Mouse (Mus musculus) heart, embryonic 11.5 days (tissue): ENCODE measurements at regions not wholly inside any gene's neighbourhood (a gene's known extent, or its start where the extent isn't known, plus 50 kb on each side); places are given as distances from the start of the nearest gene placed in this dataset.

Experiments used
- ATAC-seq: fragments of 200-750 bp; cut with Nextera tagmentation; replicated peaks from 2 replicates; pipeline ENCODE4 v1.8.0; 2017; ENCODE audit warnings: moderate library complexity; ENCODE audit not compliant: insufficient number of reproducible peaks, low FRiP score, low TSS enrichment
- H3K27ac ChIP-seq: fragments of 300-500 bp; sonication (generic); 2 replicates; pipeline ENCODE4 v1.5.1; 2014; ENCODE audit warnings: mild to moderate bottlenecking, low read depth, low read length
- H3K27me3 ChIP-seq: fragments of 300-500 bp; sonication (generic); 2 replicates; pipeline ENCODE4 v1.6.1; 2014; ENCODE audit warnings: mild to moderate bottlenecking, low read length, mixed read lengths; ENCODE audit not compliant: control insufficient read depth, insufficient read depth
- H3K36me3 ChIP-seq: fragments of 300-500 bp; sonication (generic); 2 replicates; pipeline ENCODE4 v1.6.1; 2014; ENCODE audit warnings: mild to moderate bottlenecking, low read length, moderate library complexity, mixed read lengths; ENCODE audit not compliant: control insufficient read depth, insufficient read depth
- H3K4me1 ChIP-seq: fragments of 300-500 bp; sonication (generic); 2 replicates; pipeline ENCODE4 v1.6.1; 2014; ENCODE audit warnings: low read length; ENCODE audit not compliant: control insufficient read depth, insufficient read depth
- H3K4me2 ChIP-seq: fragments of 300-500 bp; sonication (generic); 2 replicates; pipeline ENCODE4 v1.6.1; 2014; ENCODE audit warnings: mild to moderate bottlenecking, moderate library complexity
- H3K4me3 ChIP-seq: fragments of 300-500 bp; sonication (generic); 2 replicates; pipeline ENCODE4 v1.5.1; 2014; ENCODE audit warnings: low read depth, low read length
- H3K9ac ChIP-seq: fragments of 300-500 bp; sonication (generic); 2 replicates; pipeline ENCODE4 v1.6.1; 2014; ENCODE audit warnings: mild to moderate bottlenecking, low read depth, low read length, moderate library complexity
- H3K9me3 ChIP-seq: fragments of 300-500 bp; sonication (generic); replicated peaks from 2 replicates; pipeline ENCODE4 v1.6.1; 2016; ENCODE audit warnings: low read length; ENCODE audit not compliant: control insufficient read depth
- WGBS: fragments of 180-500 bp; shearing (Covaris S2); extraction: QIAGEN DNeasy Blood & Tissue Kit; methylation state at CpG from one replicate; pipeline ENCODE4 v1.1.7; 2014; ENCODE audit not compliant: insufficient replicate concordance; 5-methylcytosine and 5-hydroxymethylcytosine counted together

- H3K4me3 ChIP-seq, result no peak overlapping the region
- no peak overlapping the region for H3K27ac ChIP-seq
- no peak overlapping the region for H3K9ac ChIP-seq
- H3K36me3 ChIP-seq, result no peaks in the 10 kb centered on the region
- no peaks in the 10 kb centered on the region for H3K9me3 ChIP-seq
- no peaks in the 10 kb centered on the region for H3K27me3 ChIP-seq
- no peak overlapping the region for H3K4me2 ChIP-seq
- H3K4me1 ChIP-seq, result no peaks in the 10 kb centered on the region
- ATAC-seq, result no peak
- WGBS, result 80% methylated on average over 2 of the region's 2 CpGs
Measured at GRCm38 (mm10) chrX:167033091-167033490, 176.0 kb downstream of the Tmsb4x start.

GRCm38 (mm10) chrX:167032586-167032985, 176.5 kb downstream of the Tmsb4x start:
- H3K9me3 ChIP-seq, result no peaks in the 10 kb centered on the region
- no peak overlapping the region for H3K27ac ChIP-seq
- 42% methylated on average over 3 of the region's 3 CpGs for WGBS
- H3K4me1 ChIP-seq, result no peaks in the 10 kb centered on the region
- no peak overlapping the region for H3K4me3 ChIP-seq
- no peak overlapping the region for H3K9ac ChIP-seq
- no peak overlapping the region for H3K4me2 ChIP-seq
- ATAC-seq, result no peak
- no peaks in the 10 kb centered on the region for H3K36me3 ChIP-seq
- no peaks in the 10 kb centered on the region for H3K27me3 ChIP-seq

GRCm38 (mm10) chrX:167031543-167031942, 177.6 kb downstream of the Tmsb4x start:
- WGBS, result 75% methylated on average over 2 of the region's 2 CpGs
- Histone ChIP-seq H3K4me1 (no peaks in the 10 kb centered on the region), H3K4me3 (no peak overlapping the region), H3K27me3 (no peaks in the 10 kb centered on the region), H3K4me2 (no peak overlapping the region), H3K27ac (no peak overlapping the region), H3K9ac (no peak overlapping the region), H3K9me3 (no peaks in the 10 kb centered on the region), H3K36me3 (no peaks in the 10 kb centered on the region)
- no peak for ATAC-seq

GRCm38 (mm10) chrX:167015602-167016001, 193.5 kb downstream of the Tmsb4x start:
- H3K9me3 ChIP-seq, result no peaks in the 10 kb centered on the region
- no peak for ATAC-seq
- H3K36me3 ChIP-seq, result no peaks in the 10 kb centered on the region
- WGBS, result 55% methylated on average over 2 of the region's 2 CpGs
- H3K4me2 ChIP-seq, result no peak overlapping the region
- no peak overlapping the region for H3K27ac ChIP-seq
- H3K4me1 ChIP-seq, result no peaks in the 10 kb centered on the region
- no peak overlapping the region for H3K9ac ChIP-seq
- no peaks in the 10 kb centered on the region for H3K27me3 ChIP-seq
- no peak overlapping the region for H3K4me3 ChIP-seq

GRCm38 (mm10) chrX:167014322-167014721, 194.8 kb downstream of the Tmsb4x start:
- 56% methylated on average over 2 of the region's 2 CpGs for WGBS
- Histone ChIP-seq H3K4me3 (no peak overlapping the region), H3K27ac (no peak overlapping the region), H3K4me2 (no peak overlapping the region), H3K27me3 (no peaks in the 10 kb centered on the region), H3K36me3 (no peaks in the 10 kb centered on the region), H3K9me3 (no peaks in the 10 kb centered on the region), H3K4me1 (no peaks in the 10 kb centered on the region), H3K9ac (no peak overlapping the region)
- no peak for ATAC-seq

GRCm38 (mm10) chrX:167012891-167013290, 196.2 kb downstream of the Tmsb4x start:
- Histone ChIP-seq H3K4me3 (no peak overlapping the region), H3K36me3 (no peaks in the 10 kb centered on the region), H3K9me3 (no peaks in the 10 kb centered on the region), H3K4me2 (no peak overlapping the region), H3K27me3 (no peaks in the 10 kb centered on the region), H3K4me1 (no peaks in the 10 kb centered on the region), H3K9ac (no peak overlapping the region), H3K27ac (no peak overlapping the region)
- ATAC-seq, result no peak
- WGBS, result 68% methylated on average over 4 of the region's 4 CpGs

GRCm38 (mm10) chrX:167011977-167012542, 197.1 kb downstream of the Tmsb4x start:
- no peak overlapping the region for H3K4me2 ChIP-seq
- H3K9me3 ChIP-seq, result no peaks in the 10 kb centered on the region
- no peak overlapping the region for H3K4me3 ChIP-seq
- H3K36me3 ChIP-seq, result no peaks in the 10 kb centered on the region
- no peak overlapping the region for H3K27ac ChIP-seq
- H3K4me1 ChIP-seq, result no peaks in the 10 kb centered on the region
- WGBS, result 42% methylated on average over 1 of the region's 1 CpGs
- no peaks in the 10 kb centered on the region for H3K27me3 ChIP-seq
- H3K9ac ChIP-seq, result no peak overlapping the region
- no peak for ATAC-seq

GRCm38 (mm10) chrX:166995855-166996254, 213.3 kb downstream of the Tmsb4x start:
- H3K4me2 ChIP-seq, result no peak overlapping the region
- H3K4me1 ChIP-seq, result no peaks in the 10 kb centered on the region
- WGBS, result 68% methylated on average over 4 of the region's 4 CpGs
- ATAC-seq, result no peak
- H3K27me3 ChIP-seq, result no peaks in the 10 kb centered on the region; the same call in 1 of the 2 replicates
- no peak overlapping the region for H3K27ac ChIP-seq
- H3K9ac ChIP-seq, result no peak overlapping the region
- H3K9me3 ChIP-seq, result no peaks in the 10 kb centered on the region
- H3K4me3 ChIP-seq, result no peak overlapping the region
- H3K36me3 ChIP-seq, result no peaks in the 10 kb centered on the region

GRCm38 (mm10) chrX:166981003-166981402, 228.1 kb downstream of the Tmsb4x start:
- no peaks in the 10 kb centered on the region for H3K9me3 ChIP-seq
- H3K27me3 ChIP-seq, result no peaks in the 10 kb centered on the region
- ATAC-seq, result no peak
- 62% methylated on average over 6 of the region's 6 CpGs for WGBS
- no peaks in the 10 kb centered on the region for H3K4me1 ChIP-seq
- no peak overlapping the region for H3K9ac ChIP-seq
- H3K36me3 ChIP-seq, result no peaks in the 10 kb centered on the region
- no peak overlapping the region for H3K27ac ChIP-seq
- H3K4me2 ChIP-seq, result no peak overlapping the region
- no peak overlapping the region for H3K4me3 ChIP-seq
